22 mouse cellular contexts compared by ENCODE assay signal in genomic region chr3:152497084-152497483, GRCm38 (mm10).
A peak's percentile ranks its signal among the peaks of the same experiment; 100 is the strongest.
DNase-seq lines count a peak whose midpoint lies in the region; ATAC-seq and TF ChIP-seq lines count a peak whose summit lies in the region.
"Had no signal": no experiment of that assay in that cellular context is flagged by ENCODE, and none has a peak within 500 bp of the region (broad histone marks: within the 10 kb centered on the region; RNA-seq: fewer than 3 reads in every experiment).

No protein-coding gene starts in this region.

- peaks cover 31% of the 10 kb centered on the region for H3K4me1 ChIP-seq in heart, embryonic 11.5 days (ENCODE audit: control insufficient read depth, insufficient read depth, low read length)
- H3K4me1 ChIP-seq in embryonic fibroblast, embryonic 13.5 days (ENCODE audit: control insufficient read depth, insufficient read depth, low read length), result peaks cover 19% of the 10 kb centered on the region

- H3K27ac ChIP-seq in heart, embryonic 11.5 days (ENCODE audit: low read depth, low read length), result no peak overlapping the region
- 0 out of 2 replicates have a peak overlapping the region, but pooled peaks have one; percentile 37 for H3K27ac ChIP-seq in embryonic fibroblast, embryonic 13.5 days (ENCODE audit: insufficient read depth, low read length)
- H3K27ac ChIP-seq in gastrocnemius, adult 2 months, result no peak overlapping the region

- peaks cover 13% of the 10 kb centered on the region for H3K27me3 ChIP-seq in heart, embryonic 11.5 days (ENCODE audit: control insufficient read depth, insufficient read depth, low read length)
- H3K27me3 ChIP-seq in C2C12 (ENCODE audit: control insufficient read depth, insufficient read depth, insufficient read length) (no peaks in the 10 kb centered on the region), myocyte (ENCODE audit: control insufficient read depth, insufficient read depth, insufficient read length) (no peaks in the 10 kb centered on the region)
- H3K27me3 ChIP-seq: Patski had no signal

- H3K79me3 ChIP-seq in C2C12 (ENCODE audit: low read depth), result no peaks in the 10 kb centered on the region

- H3K36me3 ChIP-seq in heart, embryonic 11.5 days (ENCODE audit: control insufficient read depth, insufficient read depth, low read length), result no peaks in the 10 kb centered on the region
- H3K36me3 ChIP-seq in C2C12 (ENCODE audit: control insufficient read depth, insufficient read depth) (no peaks in the 10 kb centered on the region), myocyte (ENCODE audit: control insufficient read depth, insufficient read depth) (no peaks in the 10 kb centered on the region)
- H3K36me3 ChIP-seq: G1E had no signal

- H3K79me2 ChIP-seq in C2C12 (ENCODE audit: control insufficient read depth, insufficient read depth) (no peaks in the 10 kb centered on the region), myocyte (ENCODE audit: control insufficient read depth, insufficient read depth) (no peaks in the 10 kb centered on the region)

- TF ChIP-seq CTCF in C2C12 (IDR thresholded peaks at IDR 0.05; ENCODE audit: control insufficient read depth, insufficient read depth, insufficient read length), result no peak
- no peak for TF ChIP-seq CTCF in embryonic fibroblast, embryonic 13.5 days (IDR thresholded peaks at IDR 0.05; ENCODE audit: borderline replicate concordance, insufficient read depth, low read length)
- no peak for TF ChIP-seq CTCF in gastrocnemius, adult 2 months (IDR thresholded peaks at IDR 0.05)

- DNase-seq in heart, adult 11 months, result peak; percentile 41
- DNase-seq in thymus, postnatal 0 days (ENCODE audit: low spot score), result no peak
- no peak for DNase-seq in heart, postnatal 25 days (ENCODE audit: low spot score)
- DNase-seq in gastrocnemius, adult 2 months, result no peak
- DNase-seq: adrenal gland, adult 2 months; adrenal gland, adult 8-10 months; adrenal gland, postnatal 10 days; adrenal gland, postnatal 14 days; adrenal gland, postnatal 25 days; adrenal gland, postnatal 36 days; B cell, adult 2 months; cerebellum, adult 11 months; cerebellum, adult 11-12 months; cerebellum, adult 18-20 months had no signal

- intact Hi-C loops in heart, postnatal 25 days (cut with DNase I), result no loop called here
- intact Hi-C loops in gastrocnemius, adult 2 months (cut with DNase I), result no loop called here

- H3K9me3 ChIP-seq in heart, embryonic 11.5 days (replicated peaks; ENCODE audit: control insufficient read depth, low read length), result no peaks in the 10 kb centered on the region
- H3K9me3 ChIP-seq: G1E had no signal

- H3K4me3 ChIP-seq in heart, embryonic 11.5 days (ENCODE audit: low read depth, low read length), result no peak overlapping the region
- H3K4me3 ChIP-seq in C2C12 (ENCODE audit: insufficient read depth, poor library complexity, severe bottlenecking), result no peak overlapping the region
- no peak overlapping the region for H3K4me3 ChIP-seq in embryonic fibroblast, embryonic 13.5 days (ENCODE audit: insufficient read depth, low read length)
- no peak overlapping the region for H3K4me3 ChIP-seq in myocyte
- H3K4me3 ChIP-seq in gastrocnemius, adult 2 months, result no peak overlapping the region

- H3K4me2 ChIP-seq in heart, embryonic 11.5 days, result no peak overlapping the region
- peak overlapping the region; percentile 47 for H3K4me2 ChIP-seq in myocyte (ENCODE audit: low read depth)

- H3K9ac ChIP-seq in heart, embryonic 11.5 days (ENCODE audit: low read depth, low read length), result no peak overlapping the region

- TF ChIP-seq POLR2A in embryonic fibroblast, embryonic 13.5 days (IDR thresholded peaks at IDR 0.05; ENCODE audit: low read depth, low read length), result no peak
- no peak for TF ChIP-seq POLR2A in myocyte (IDR thresholded peaks at IDR 0.05; ENCODE audit: insufficient read length, low read depth)

- ATAC-seq in heart, embryonic 11.5 days (replicated peaks; ENCODE audit: insufficient number of reproducible peaks, low FRiP score, low TSS enrichment), result no peak
- ATAC-seq: activated CD4-positive, CD25-positive, alpha-beta regulatory T cell, adult 4 months; CD4-positive, CD25-positive, alpha-beta regulatory T cell, adult 4 months; Patski had no signal

- H3ac ChIP-seq in C2C12 (ENCODE audit: control insufficient read depth, insufficient read length, low read depth) (no peak overlapping the region), myocyte (ENCODE audit: control insufficient read depth, insufficient read length) (no peak overlapping the region)

- 60% methylated on average over 7 of the region's 7 CpGs for whole genome bisulfite sequencing in heart, embryonic 11.5 days (ENCODE audit: insufficient replicate concordance)

TF ChIP-seq in C2C12, 6 proteins besides CTCF, POLR2A, EP300 and RAD21:
- no peak for TF ChIP-seq FOSL1 (IDR thresholded peaks at IDR 0.05; ENCODE audit: insufficient read depth, low read length, poor library complexity, severe bottlenecking)
- TF ChIP-seq CEBPB (IDR thresholded peaks at IDR 0.05; ENCODE audit: low read depth), result no peak
- no peak for TF ChIP-seq USF1 (IDR thresholded peaks at IDR 0.05; ENCODE audit: low read depth)
- peak; percentile 53 for TF ChIP-seq MYOD1 (IDR thresholded peaks at IDR 0.05; ENCODE audit: control insufficient read depth, insufficient read length, low read depth)
- no peak for TF ChIP-seq MAX (IDR thresholded peaks at IDR 0.05)

TF ChIP-seq in myocyte, 11 proteins besides CTCF, POLR2A, EP300 and RAD21:
- peak in 2 of 3 experiments; percentile 8 to 75 for TF ChIP-seq MYOD1 (IDR thresholded peaks at IDR 0.05; ENCODE audit: control insufficient read depth in 1 of 3, insufficient read length in 2 of 3, low read depth in 2 of 3)
- peak in 2 of 3 experiments; percentile 4 to 47 for TF ChIP-seq MYOG (IDR thresholded peaks at IDR 0.05; ENCODE audit: control insufficient read depth in 1 of 3, insufficient read depth in 1 of 3, insufficient read length in 2 of 3, low read depth in 2 of 3)
- no peak for TF ChIP-seq MAX (IDR thresholded peaks at IDR 0.05; ENCODE audit: low read depth)
